Mouse (Mus musculus) embryonic facial prominence, embryonic 11.5 days (tissue): ENCODE data around the gene Sec14l5. TPM values are rescaled to one million over a fixed set of nuclear protein-coding genes. Genes with fewer than 3 reads are reported as not detected.
A peak's percentile ranks its signal among the peaks of the same experiment; 100 is the strongest.

ENCODE experiments used
- ATAC-seq: fragments of 200-750 bp; cut with Nextera tagmentation; replicated peaks from 2 replicates; pipeline ENCODE4 v1.8.0; 2017; ENCODE audit warnings: low read depth; ENCODE audit not compliant: insufficient number of reproducible peaks, low FRiP score, low TSS enrichment
- DNase-seq: peaks from one replicate; pipeline ENCODE4 v3.0.0-alpha.2; 2015; ENCODE audit warnings: low spot score
- H3K27ac ChIP-seq: fragments of 300-500 bp; sonication (generic); replicated peaks from 2 replicates; pipeline ENCODE4 v1.5.1; 2014; ENCODE audit warnings: mild to moderate bottlenecking, low read depth, low read length, control low read depth
- H3K27me3 ChIP-seq: fragments of 300-500 bp; sonication (generic); 2 replicates; pipeline ENCODE4 v1.6.1; 2014; ENCODE audit warnings: mild to moderate bottlenecking, low read length, moderate library complexity, mixed read lengths; ENCODE audit not compliant: control insufficient read depth, insufficient read depth
- H3K36me3 ChIP-seq: fragments of 300-500 bp; sonication (generic); replicated peaks from 2 replicates; pipeline ENCODE4 v1.6.1; 2014; ENCODE audit warnings: low read depth, mild to moderate bottlenecking, low read length, moderate library complexity, mixed read lengths; ENCODE audit not compliant: control insufficient read depth, insufficient read depth
- H3K4me1 ChIP-seq: fragments of 300-500 bp; sonication (generic); 2 replicates; pipeline ENCODE4 v1.6.1; 2014; ENCODE audit warnings: low read length, mixed read lengths; ENCODE audit not compliant: control insufficient read depth, insufficient read depth
- H3K4me2 ChIP-seq: fragments of 300-500 bp; sonication (generic); 2 replicates; pipeline ENCODE4 v1.6.1; 2014; ENCODE audit warnings: low read depth, mild to moderate bottlenecking, control low read depth, low read length, moderate library complexity
- H3K4me3 ChIP-seq: fragments of 300-500 bp; sonication (generic); 2 replicates; pipeline ENCODE4 v1.5.1; 2014; ENCODE audit warnings: low read depth, low read length, control low read depth
- H3K9ac ChIP-seq: fragments of 300-500 bp; sonication (generic); replicated peaks from 2 replicates; pipeline ENCODE4 v1.6.1; 2014; ENCODE audit warnings: mild to moderate bottlenecking, control low read depth, low read length
- H3K9me3 ChIP-seq: fragments of 300-500 bp; sonication (generic); replicated peaks from 2 replicates; pipeline ENCODE4 v1.6.1; 2016; ENCODE audit warnings: mild to moderate bottlenecking, low read length, inconsistent platforms, mixed read lengths; ENCODE audit not compliant: control insufficient read depth
- WGBS: fragments of 180-500 bp; shearing (Covaris S2); extraction: QIAGEN DNeasy Blood & Tissue Kit; methylation state at CpG from one replicate; pipeline ENCODE4 v1.1.7; 2014; 5-methylcytosine and 5-hydroxymethylcytosine counted together
- polyA plus RNA-seq: library from polyadenylated mRNA; unstranded; fragments of >200 nt; fragmentation: Nextera tagmentation; extraction: Ambion mirVana; gene quantifications from 2 replicates; pipeline ENCODE4 v1.2.1, GENCODE M21; 2014

The Sec14l5 gene
- polyA plus RNA-seq, 1 experiment from 2014 or later: 0.07 TPM

DNA sequence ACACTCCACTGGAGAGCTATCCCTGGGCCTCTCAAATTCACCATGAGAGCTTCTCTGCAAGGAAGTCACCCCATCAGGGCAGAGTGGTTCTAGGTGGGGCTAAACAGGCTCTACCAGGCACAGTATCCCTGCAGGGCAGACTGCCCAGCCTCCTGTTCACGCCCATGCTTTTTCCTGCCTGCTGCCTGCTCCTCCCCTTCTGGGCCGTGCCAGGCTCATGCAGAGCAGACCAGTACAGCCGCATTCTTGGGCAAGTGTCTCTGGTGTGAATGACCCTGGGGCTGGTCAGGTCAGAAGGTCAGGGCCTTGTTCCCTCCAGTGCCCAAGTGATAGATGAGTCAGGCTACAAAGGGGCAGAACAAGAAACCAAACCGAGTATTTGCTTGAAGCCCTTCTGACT lies 10.4 kb upstream of the Sec14l5 start:
- whole genome bisulfite sequencing: 11% methylated on average over 4 of the region's 4 CpGs
- ATAC-seq (no peak), DNase-seq (no peak)
- Histone ChIP-seq H3K27me3 (peaks cover 24% of the 10 kb centered on the region), H3K4me3 (no peak overlapping the region), H3K4me2 (no peak overlapping the region), H3K27ac (no peak overlapping the region), H3K36me3 (no peaks in the 10 kb centered on the region), H3K9ac (no peak overlapping the region), H3K9me3 (no peaks in the 10 kb centered on the region), H3K4me1 (peaks cover 2% of the 10 kb centered on the region)

DNA sequence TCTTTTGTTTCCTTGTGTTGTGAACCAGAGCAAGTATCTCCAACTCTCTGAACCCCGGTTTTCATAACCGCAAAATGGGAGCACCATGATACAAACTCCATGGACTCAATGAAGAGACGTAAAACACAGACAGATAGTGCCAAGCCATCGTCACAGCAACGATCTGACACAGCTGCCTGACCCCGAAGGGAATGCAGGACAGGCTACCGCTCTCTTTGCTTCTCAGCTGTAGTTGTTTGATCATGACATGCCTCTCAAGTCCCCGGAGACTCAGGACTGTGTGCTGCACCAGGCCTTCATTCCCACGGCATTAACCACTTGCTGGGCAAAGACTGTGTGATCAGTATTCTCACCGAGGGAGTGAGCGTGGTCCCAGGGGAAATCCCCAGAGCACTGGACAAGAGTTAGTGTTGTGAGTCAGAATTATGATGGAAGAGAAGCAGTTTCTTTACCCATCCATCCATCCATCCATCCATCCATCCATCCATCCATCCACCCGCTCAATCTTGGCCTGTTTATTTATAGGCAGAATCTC lies 9.8 kb upstream of the Sec14l5 start:
- no peaks in the 10 kb centered on the region for H3K4me1 ChIP-seq
- no peaks in the 10 kb centered on the region for H3K9me3 ChIP-seq
- ATAC-seq (no peak), DNase-seq (no peak)
- no peak overlapping the region for H3K4me3 ChIP-seq
- H3K9ac ChIP-seq: no peak overlapping the region
- H3K27me3 ChIP-seq: peaks cover 18% of the 10 kb centered on the region
- no peaks in the 10 kb centered on the region for H3K36me3 ChIP-seq
- no peak overlapping the region for H3K27ac ChIP-seq
- H3K4me2 ChIP-seq: no peak overlapping the region
- WGBS: 69% methylated on average over 12 of the region's 12 CpGs

DNA sequence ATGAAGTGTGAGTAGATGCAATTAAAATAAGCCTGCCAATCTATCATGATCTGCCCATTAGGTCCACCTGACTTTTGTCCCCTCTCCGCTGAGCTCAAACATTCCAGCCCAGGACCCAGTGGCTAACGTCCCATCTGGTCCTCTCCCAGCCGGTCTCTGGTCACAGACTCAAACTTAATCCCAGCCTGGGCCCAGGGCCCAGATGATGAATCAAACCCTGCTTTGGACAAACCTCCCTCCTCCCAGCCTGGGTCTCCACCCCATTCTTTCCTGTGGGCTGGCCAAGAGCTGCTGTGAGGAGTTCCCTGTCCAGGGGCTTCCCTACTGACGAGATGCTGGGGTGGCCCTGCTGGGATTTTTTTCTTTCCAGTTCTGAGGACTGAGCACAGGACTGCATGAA lies 7.2 kb upstream of the Sec14l5 start:
- Histone ChIP-seq H3K4me2 (no peak overlapping the region), H3K9me3 (no peaks in the 10 kb centered on the region), H3K36me3 (no peaks in the 10 kb centered on the region), H3K4me3 (no peak overlapping the region), H3K4me1 (no peaks in the 10 kb centered on the region), H3K9ac (no peak overlapping the region), H3K27me3 (no peaks in the 10 kb centered on the region), H3K27ac (no peak overlapping the region)
- ATAC-seq (no peak), DNase-seq (no peak)
- WGBS: 61% methylated on average over 4 of the region's 4 CpGs

DNA sequence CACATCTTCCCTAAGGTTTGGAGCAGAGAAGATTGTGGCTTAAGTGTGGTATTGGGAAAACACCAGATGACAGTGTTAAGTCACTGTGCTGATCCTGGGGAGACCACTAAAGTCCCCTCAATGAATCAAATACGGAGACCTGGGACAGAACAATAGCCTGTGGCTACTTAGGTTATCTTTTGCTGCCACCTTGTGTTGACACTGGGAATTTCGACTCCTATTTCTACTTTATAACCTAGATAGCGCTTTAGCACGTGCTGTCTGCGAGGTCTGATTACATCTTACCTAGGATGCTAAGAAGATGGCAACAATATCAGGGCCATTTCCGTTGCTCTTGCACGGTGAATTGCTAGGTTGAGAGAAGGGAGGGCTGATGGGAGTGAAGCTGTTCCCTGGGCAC lies 1.3 kb upstream of the Sec14l5 start:
- Histone ChIP-seq H3K36me3 (no peaks in the 10 kb centered on the region), H3K9ac (no peak overlapping the region), H3K27me3 (peaks cover 3% of the 10 kb centered on the region; the same call in 1 of the 2 replicates), H3K4me1 (no peaks in the 10 kb centered on the region), H3K4me2 (peak overlapping the region; percentile 25), H3K4me3 (no peak overlapping the region), H3K27ac (no peak overlapping the region), H3K9me3 (no peaks in the 10 kb centered on the region)
- WGBS: under 1% methylated on average over 7 of the region's 7 CpGs
- ATAC-seq (peak; percentile 46), DNase-seq (peak; percentile 96)

DNA sequence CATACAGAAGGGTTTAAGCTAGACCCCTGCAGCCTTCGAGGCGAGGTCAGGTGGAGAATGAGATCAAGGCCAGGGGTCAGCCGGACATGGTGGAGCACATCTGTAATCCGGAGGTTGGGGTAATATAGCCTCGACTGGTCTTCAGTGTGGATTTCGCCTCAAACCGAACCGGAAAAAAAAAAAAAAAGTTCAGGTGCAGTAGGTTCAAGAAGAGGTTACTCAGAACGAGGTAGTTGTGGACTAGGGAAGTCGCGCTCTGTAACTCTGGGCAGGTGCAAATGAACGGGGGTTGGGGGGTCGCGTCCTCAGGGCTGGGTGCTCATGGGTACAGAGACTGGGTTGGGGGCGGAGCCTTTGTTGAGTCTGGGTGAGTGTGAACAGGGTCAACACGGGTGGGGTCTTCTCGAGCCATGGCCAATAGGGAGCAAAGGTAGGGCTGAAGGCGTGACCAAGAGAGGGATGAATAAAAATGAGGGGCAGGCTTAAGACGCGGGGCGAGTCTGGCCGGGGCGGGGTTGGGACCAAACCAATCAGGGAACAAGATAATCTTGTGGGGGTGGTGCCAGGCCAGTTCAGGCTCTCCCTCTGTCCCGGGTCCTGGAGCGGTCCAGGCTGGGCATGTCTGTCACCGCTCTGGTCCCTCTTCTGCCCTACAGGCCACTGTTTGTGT lies 407 bp upstream of the Sec14l5 start:
- no peak overlapping the region for H3K9ac ChIP-seq
- no peaks in the 10 kb centered on the region for H3K9me3 ChIP-seq
- H3K4me1 ChIP-seq: no peaks in the 10 kb centered on the region
- H3K4me2 ChIP-seq: peak overlapping the region; percentile 56
- ATAC-seq (peak; percentile 90), DNase-seq (peak; percentile 82)
- H3K36me3 ChIP-seq: no peaks in the 10 kb centered on the region
- WGBS: 2% methylated on average over 26 of the region's 26 CpGs
- peaks cover 3% of the 10 kb centered on the region; the same call in 1 of the 2 replicates for H3K27me3 ChIP-seq
- peak overlapping the region; percentile 27 for H3K4me3 ChIP-seq
- H3K27ac ChIP-seq: no peak overlapping the region

DNA sequence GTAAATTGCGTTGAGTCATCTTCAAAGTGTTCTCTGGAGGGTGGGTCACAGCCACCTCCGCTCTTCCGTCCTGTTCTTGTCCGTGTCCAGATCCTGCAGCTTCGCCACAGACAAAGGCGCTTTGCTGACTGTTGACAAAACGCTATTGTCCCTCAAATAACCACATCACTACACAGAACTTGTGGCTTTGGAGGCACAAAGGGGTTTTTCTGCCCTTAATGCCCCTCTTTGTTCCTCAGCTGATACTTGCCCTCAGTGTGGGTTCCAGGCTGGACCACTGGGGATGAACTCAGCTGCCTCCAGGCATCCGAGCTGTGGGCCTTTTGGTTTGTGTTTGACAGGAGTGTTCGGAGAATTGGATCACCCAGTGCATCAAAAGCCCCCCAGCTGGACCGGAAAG lies 3.6 kb downstream of the Sec14l5 start:
- no peak for ATAC-seq

DNA sequence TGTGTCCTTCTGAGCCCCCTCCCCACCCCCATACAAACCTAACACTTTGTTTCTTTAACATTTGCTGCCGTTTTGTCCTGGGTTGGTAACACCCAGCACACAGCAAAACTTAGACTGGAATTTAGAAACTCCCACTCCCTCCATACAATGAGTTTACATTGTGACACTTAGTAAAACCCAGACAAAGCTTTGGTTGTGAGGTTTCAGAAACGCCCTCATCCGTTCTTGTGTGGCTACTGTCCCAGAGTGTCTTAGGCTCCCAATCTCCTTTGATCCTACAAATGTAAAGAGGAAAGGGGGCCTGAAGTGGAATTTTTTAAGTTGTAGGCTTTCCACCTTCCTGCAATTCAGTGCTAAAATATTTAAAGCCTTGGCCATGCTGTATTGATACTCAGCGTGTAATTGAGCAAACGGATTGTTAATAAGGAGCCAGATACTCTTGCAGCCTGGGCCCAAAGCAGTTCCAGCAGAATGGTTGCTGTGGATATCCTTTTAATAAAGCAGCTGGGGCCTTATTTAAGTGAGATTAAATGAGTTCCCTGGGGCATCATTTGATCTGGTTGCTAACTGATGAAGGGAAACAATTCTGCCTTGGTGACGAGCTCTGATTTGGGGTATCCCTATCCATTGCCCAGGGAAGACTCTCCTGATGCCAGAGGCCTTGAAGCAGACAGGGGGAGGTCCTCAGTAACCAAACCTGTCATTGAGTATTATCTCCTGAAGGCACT lies 6.6 kb downstream of the Sec14l5 start:
- Histone ChIP-seq H3K27ac (no peak overlapping the region), H3K9me3 (no peaks in the 10 kb centered on the region), H3K27me3 (no peaks in the 10 kb centered on the region), H3K4me1 (no peaks in the 10 kb centered on the region), H3K36me3 (no peaks in the 10 kb centered on the region), H3K4me3 (no peak overlapping the region), H3K9ac (no peak overlapping the region), H3K4me2 (no peak overlapping the region)
- DNase-seq (no peak), ATAC-seq (no peak)
- 36% methylated on average over 6 of the region's 6 CpGs for WGBS

More for the DNA sequence above, 3.6 kb downstream of the Sec14l5 start:
- no peak overlapping the region for H3K4me2 ChIP-seq
- H3K4me1 ChIP-seq: no peaks in the 10 kb centered on the region
- no peak for DNase-seq
- no peak overlapping the region for H3K4me3 ChIP-seq
- H3K36me3 ChIP-seq: no peaks in the 10 kb centered on the region
- 49% methylated on average over 10 of the region's 10 CpGs for WGBS
- no peak overlapping the region for H3K9ac ChIP-seq
- H3K9me3 ChIP-seq: no peaks in the 10 kb centered on the region
- H3K27me3 ChIP-seq: peaks cover 3% of the 10 kb centered on the region; the same call in 1 of the 2 replicates
- H3K27ac ChIP-seq: no peak overlapping the region

DNA sequence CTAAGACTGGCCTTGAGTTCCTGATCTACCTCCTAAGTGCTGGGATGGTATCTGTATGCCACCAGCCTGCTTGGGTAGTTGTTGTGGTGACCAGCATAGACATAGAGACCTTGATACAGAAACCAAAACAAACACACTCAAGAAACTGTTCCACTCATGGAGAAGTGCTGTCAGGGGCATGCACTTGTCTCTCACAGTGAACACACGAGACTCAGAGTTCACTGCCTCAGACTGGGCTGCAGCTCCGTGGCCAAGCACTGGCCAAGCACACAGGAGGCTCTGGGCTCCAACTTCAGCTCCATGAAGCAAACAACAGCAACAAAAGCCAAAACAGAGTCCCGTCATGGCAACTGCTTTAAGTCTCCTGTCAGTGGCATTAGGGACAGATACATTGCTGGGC lies 8.1 kb downstream of the Sec14l5 start:
- no peak for DNase-seq
- no peaks in the 10 kb centered on the region for H3K27me3 ChIP-seq
- H3K36me3 ChIP-seq: no peaks in the 10 kb centered on the region
- H3K4me2 ChIP-seq: no peak overlapping the region
- no peaks in the 10 kb centered on the region for H3K4me1 ChIP-seq
- H3K4me3 ChIP-seq: no peak overlapping the region
- WGBS: 70% methylated on average over 3 of the region's 3 CpGs
- no peaks in the 10 kb centered on the region for H3K9me3 ChIP-seq
- no peak overlapping the region for H3K27ac ChIP-seq
- H3K9ac ChIP-seq: no peak overlapping the region
- ATAC-seq: no peak
